Mouse (Mus musculus): ENCODE measurements around the gene Rnf180. TPM values are rescaled to one million over a fixed set of nuclear protein-coding genes. Genes with fewer than 3 reads are reported as not detected.
A peak's percentile ranks its signal among the peaks of the same experiment; 100 is the strongest.

Rnf180 gene
- polyA plus RNA-seq, 1 experiment: 2.7 TPM

DNA sequence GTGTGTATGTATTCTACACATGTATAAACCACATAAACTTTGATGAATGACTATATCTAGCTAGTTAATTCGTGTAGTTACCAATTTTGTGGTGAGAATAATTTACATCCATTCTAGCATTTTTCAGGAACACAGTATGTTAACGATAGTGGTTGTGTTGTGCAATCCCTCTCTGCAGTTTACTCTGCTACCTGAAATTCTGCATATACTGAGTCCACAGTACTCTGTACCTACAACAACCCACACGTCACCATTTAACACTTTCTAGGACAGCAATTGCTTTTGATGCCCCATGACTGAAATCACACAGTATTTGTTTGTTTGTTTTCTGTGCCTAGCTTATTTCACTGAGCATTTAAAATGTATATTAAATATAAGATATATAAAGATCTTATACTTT lies 83.9 kb downstream of the Rnf180 start:
- no peak overlapping the region for H3K4me3 ChIP-seq (replicated peaks)
- TF ChIP-seq FLI1 (IDR thresholded peaks at IDR 0.05; ENCODE audit: low read length) (no peak), GATA1 (IDR thresholded peaks at IDR 0.05; ENCODE audit: borderline replicate concordance, low read length) (no peak)

DNA sequence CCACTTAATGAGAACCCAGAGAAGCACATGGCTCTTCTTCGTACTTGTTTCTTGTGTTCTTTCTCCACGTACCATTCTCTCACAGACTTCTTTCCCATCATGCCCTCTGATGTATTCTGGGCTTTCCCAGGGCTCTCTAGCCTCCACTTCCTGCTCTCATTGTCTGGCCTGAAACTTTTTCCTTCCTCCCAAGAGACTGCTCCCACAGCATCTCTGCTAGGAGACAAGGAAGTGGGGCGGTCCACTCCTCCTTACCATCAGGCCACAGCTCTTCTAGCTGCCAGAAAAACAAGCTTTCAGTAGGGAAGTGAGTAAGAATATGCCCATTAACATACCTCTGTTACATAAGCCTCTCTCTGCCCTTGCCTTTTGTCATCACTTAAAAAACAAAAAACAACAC lies 90.8 kb downstream of the Rnf180 start:
- no peak for TF ChIP-seq FLI1 (IDR thresholded peaks at IDR 0.05; ENCODE audit: low read length)
- no peak for TF ChIP-seq GATA1 (IDR thresholded peaks at IDR 0.05; ENCODE audit: borderline replicate concordance, low read length)

More for the DNA sequence above, 83.9 kb downstream of the Rnf180 start:
- peaks cover 28% of the 10 kb centered on the region for H3K36me3 ChIP-seq (replicated peaks; ENCODE audit: low read length)
- peaks cover 19% of the 10 kb centered on the region for H3K4me1 ChIP-seq
- no peaks in the 10 kb centered on the region for H3K27me3 ChIP-seq (replicated peaks)
- no peaks in the 10 kb centered on the region for H3K9me3 ChIP-seq

DNA sequence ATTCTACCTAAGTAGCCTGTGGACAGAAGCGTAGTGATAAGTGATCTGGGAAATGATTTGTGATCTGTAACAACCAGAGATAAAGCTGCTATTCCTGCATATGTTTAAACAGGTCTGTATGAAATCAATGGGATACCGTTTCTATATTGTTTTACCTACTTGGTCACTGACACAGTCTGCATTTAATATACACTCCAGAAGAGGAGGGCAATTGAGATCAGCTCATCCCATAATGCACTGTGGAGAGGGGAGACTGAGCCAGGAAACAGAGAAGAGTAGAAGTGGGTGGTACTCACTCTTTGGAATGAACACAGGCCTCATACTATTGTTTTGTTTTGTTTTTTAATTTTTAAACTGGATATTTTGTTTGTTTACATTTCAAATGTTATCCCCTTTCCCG lies 96.0 kb downstream of the Rnf180 start:
- Histone ChIP-seq H3K36me3 (replicated peaks; ENCODE audit: low read length) (no peaks in the 10 kb centered on the region), H3K4me3 (replicated peaks) (no peak overlapping the region), H3K27me3 (replicated peaks) (no peaks in the 10 kb centered on the region), H3K4me1 (peaks cover 39% of the 10 kb centered on the region), H3K9me3 (no peaks in the 10 kb centered on the region)
- no peak for TF ChIP-seq FLI1 (IDR thresholded peaks at IDR 0.05; ENCODE audit: low read length)
- no peak for TF ChIP-seq GATA1 (IDR thresholded peaks at IDR 0.05; ENCODE audit: borderline replicate concordance, low read length)

More for the DNA sequence above, 90.8 kb downstream of the Rnf180 start:
- Histone ChIP-seq H3K36me3 (replicated peaks; ENCODE audit: low read length) (peaks cover 9% of the 10 kb centered on the region), H3K4me1 (peaks cover 27% of the 10 kb centered on the region), H3K27me3 (replicated peaks) (no peaks in the 10 kb centered on the region), H3K4me3 (replicated peaks) (no peak overlapping the region), H3K9me3 (no peaks in the 10 kb centered on the region)

DNA sequence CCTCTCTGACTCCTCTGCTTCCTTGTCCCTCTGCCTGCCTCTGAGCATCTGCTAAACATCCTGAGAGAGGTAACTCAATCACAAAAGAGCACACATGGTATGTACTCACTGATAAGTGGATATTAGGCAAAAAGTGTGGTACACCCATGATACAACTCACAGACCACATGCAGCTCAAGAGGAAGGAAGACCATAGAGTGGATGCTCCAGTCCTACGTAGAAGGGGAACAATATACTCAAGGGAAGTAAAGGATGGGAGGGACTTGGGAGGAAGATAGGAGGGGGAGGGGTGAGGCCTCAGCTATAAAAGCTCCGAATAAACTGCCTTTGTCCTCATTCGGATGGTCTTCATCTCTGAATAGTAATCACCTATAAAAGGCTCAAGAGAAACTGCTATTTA lies 96.6 kb downstream of the Rnf180 start:
- Histone ChIP-seq H3K9me3 (no peaks in the 10 kb centered on the region), H3K27me3 (replicated peaks) (no peaks in the 10 kb centered on the region)
- TF ChIP-seq FLI1 (IDR thresholded peaks at IDR 0.05; ENCODE audit: low read length) (no peak), GATA1 (IDR thresholded peaks at IDR 0.05; ENCODE audit: borderline replicate concordance, low read length) (no peak)

DNA sequence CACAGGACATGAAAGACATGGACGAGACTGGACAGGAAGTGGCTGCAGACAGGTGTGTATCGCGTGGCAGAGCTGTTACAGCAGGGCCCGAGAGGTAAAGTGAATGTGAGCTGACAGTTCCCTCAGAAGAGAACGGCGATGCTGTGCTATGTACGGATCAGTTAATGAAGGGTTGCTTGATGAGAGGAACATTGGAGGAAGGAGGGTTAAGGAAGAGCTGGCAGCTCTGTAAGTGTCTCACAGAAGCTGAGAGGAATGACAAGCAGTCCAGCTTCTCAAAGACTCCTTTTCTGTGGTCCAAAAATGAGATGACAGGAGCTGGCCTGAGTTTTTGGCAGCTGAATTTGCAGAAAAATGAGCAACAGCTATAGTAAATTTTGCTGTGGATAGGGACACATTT lies 101.0 kb downstream of the Rnf180 start:
- TF ChIP-seq FLI1 (IDR thresholded peaks at IDR 0.05; ENCODE audit: low read length) (no peak), GATA1 (IDR thresholded peaks at IDR 0.05; ENCODE audit: borderline replicate concordance, low read length) (no peak)

More for the DNA sequence above, 96.6 kb downstream of the Rnf180 start:
- Histone ChIP-seq H3K36me3 (replicated peaks; ENCODE audit: low read length) (peaks cover 2% of the 10 kb centered on the region), H3K4me1 (peaks cover 40% of the 10 kb centered on the region), H3K4me3 (replicated peaks) (no peak overlapping the region)

DNA sequence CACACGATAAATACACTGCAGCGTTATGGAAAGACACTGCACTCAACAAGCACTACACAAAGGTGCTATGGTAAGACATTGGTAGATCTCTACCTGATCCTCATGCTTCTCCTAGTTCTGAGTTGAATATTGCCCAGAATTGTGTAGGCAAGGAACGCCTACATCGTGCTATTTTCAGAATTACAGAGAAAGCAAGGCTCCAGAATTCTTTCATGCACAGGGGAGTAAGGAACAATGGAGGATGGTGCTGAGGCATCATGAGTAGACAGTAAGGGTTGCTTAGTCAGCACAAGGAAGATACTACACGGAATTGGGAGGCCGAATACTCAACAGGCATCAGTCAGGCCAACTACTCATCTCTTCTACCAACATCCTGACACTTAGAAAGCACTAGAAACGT lies 105.9 kb downstream of the Rnf180 start:
- H3K36me3 ChIP-seq (replicated peaks; ENCODE audit: low read length): peaks cover 7% of the 10 kb centered on the region
- H3K27me3 ChIP-seq (replicated peaks): no peaks in the 10 kb centered on the region
- no peaks in the 10 kb centered on the region for H3K9me3 ChIP-seq
- H3K4me3 ChIP-seq (replicated peaks): peak overlapping the region; percentile 74
- H3K4me1 ChIP-seq: peaks cover 47% of the 10 kb centered on the region
- TF ChIP-seq FLI1 (IDR thresholded peaks at IDR 0.05; ENCODE audit: low read length): no peak
- TF ChIP-seq GATA1 (IDR thresholded peaks at IDR 0.05; ENCODE audit: borderline replicate concordance, low read length): no peak

More for the DNA sequence above, 101.0 kb downstream of the Rnf180 start:
- Histone ChIP-seq H3K4me3 (replicated peaks) (peak overlapping the region; percentile 42), H3K4me1 (peaks cover 36% of the 10 kb centered on the region), H3K36me3 (replicated peaks; ENCODE audit: low read length) (peaks cover 2% of the 10 kb centered on the region), H3K27me3 (replicated peaks) (no peaks in the 10 kb centered on the region), H3K9me3 (no peaks in the 10 kb centered on the region)

DNA sequence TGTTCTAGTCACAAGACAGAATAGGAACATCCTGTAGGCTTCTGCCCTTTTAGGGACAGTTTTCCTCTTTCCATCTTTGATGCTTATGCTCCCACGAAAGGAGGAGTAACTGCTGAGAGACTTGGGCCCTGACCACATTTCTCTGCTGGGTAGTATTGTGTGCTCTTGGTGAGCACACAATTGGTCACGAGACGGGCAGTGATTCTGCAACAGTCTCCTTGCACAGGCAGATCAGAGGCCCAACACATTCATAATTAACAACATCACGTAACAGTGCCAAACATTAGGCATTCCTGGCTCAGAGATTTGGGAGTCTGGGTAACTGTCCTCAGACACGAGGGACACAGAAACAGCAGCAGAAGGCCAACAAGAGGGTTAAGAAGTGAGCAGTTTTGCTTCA lies 113.8 kb downstream of the Rnf180 start:
- Histone ChIP-seq H3K36me3 (replicated peaks; ENCODE audit: low read length) (peaks cover 30% of the 10 kb centered on the region), H3K9me3 (no peaks in the 10 kb centered on the region), H3K4me1 (peaks cover 13% of the 10 kb centered on the region), H3K4me3 (replicated peaks) (no peak overlapping the region), H3K27me3 (replicated peaks) (no peaks in the 10 kb centered on the region)
- TF ChIP-seq FLI1 (IDR thresholded peaks at IDR 0.05; ENCODE audit: low read length): no peak
- TF ChIP-seq GATA1 (IDR thresholded peaks at IDR 0.05; ENCODE audit: borderline replicate concordance, low read length): no peak

DNA sequence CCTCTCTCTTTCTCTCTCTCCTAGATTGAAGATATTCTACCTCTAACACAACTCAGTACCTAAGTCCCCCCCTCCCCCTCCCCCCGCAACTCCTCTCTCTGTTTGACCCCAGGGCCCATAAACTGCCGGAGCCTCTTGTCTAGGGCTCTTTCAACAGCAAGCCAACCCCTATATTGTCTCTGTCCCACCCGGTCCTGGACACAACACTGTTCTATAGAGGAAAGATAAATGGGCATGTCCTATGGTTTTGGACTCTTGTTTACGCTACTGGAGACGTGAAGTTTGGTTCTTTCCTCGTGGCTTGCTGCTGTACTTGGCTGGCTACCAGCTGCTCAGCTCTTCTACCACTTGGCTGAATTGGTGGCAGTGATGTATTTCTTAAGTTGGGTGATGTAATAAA lies 129.2 kb downstream of the Rnf180 start:
- no peaks in the 10 kb centered on the region for H3K27me3 ChIP-seq (replicated peaks)
- no peak overlapping the region for H3K4me3 ChIP-seq (replicated peaks)
- peaks cover 55% of the 10 kb centered on the region for H3K36me3 ChIP-seq (replicated peaks; ENCODE audit: low read length)
- TF ChIP-seq GATA1 (IDR thresholded peaks at IDR 0.05; ENCODE audit: borderline replicate concordance, low read length) (no peak), FLI1 (IDR thresholded peaks at IDR 0.05; ENCODE audit: low read length) (no peak)
- no peaks in the 10 kb centered on the region for H3K9me3 ChIP-seq
- H3K4me1 ChIP-seq: peaks cover 16% of the 10 kb centered on the region

DNA sequence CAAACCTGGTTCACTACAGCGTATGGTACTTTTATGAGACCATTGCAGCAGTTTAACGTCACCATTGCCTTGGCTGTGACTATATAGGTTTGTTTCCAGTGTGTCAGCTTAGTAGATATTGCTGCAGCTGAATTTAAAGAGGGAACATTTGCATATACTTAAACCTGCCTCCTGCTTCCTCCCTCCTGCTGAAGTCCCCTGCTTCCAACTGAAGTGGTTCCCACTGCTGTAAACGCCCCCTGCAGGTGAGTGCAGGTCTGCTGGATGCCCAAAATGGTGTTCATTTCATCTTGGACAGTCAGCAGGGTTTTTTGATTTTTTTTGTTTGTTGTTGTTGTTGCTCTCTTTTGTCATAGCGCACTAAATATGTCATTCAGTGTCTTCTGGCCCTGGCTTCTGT lies 140.7 kb downstream of the Rnf180 start:
- peaks cover 60% of the 10 kb centered on the region for H3K4me1 ChIP-seq
- TF ChIP-seq GATA1 (IDR thresholded peaks at IDR 0.05; ENCODE audit: borderline replicate concordance, low read length): no peak
- no peak for TF ChIP-seq FLI1 (IDR thresholded peaks at IDR 0.05; ENCODE audit: low read length)
- no peaks in the 10 kb centered on the region for H3K9me3 ChIP-seq
- H3K36me3 ChIP-seq (replicated peaks; ENCODE audit: low read length): peaks cover 61% of the 10 kb centered on the region
- H3K4me3 ChIP-seq (replicated peaks): no peak overlapping the region
- no peaks in the 10 kb centered on the region for H3K27me3 ChIP-seq (replicated peaks)

DNA sequence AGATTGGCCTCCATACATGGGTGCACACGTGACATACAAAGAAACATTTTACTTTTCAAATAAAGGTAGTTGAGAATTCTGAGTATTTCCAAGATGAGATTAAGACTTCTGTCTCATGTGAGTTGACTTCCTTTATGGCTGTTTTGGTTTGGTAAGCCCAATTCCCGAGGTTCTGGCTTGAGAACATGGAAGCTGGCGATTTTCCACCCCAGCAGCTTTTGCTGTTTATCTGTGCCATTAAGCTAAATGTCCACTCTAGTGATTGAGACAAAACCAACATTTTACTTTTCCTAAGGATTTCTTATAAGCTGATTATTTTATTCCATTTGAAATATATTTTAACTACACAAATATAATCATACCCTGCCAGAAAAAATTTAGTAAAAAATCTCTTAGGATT lies 144.6 kb downstream of the Rnf180 start:
- TF ChIP-seq GATA1 (IDR thresholded peaks at IDR 0.05; ENCODE audit: borderline replicate concordance, low read length) (no peak), FLI1 (IDR thresholded peaks at IDR 0.05; ENCODE audit: low read length) (no peak)
- Histone ChIP-seq H3K4me1 (peaks cover 63% of the 10 kb centered on the region), H3K36me3 (replicated peaks; ENCODE audit: low read length) (peaks cover 43% of the 10 kb centered on the region), H3K9me3 (no peaks in the 10 kb centered on the region), H3K27me3 (replicated peaks) (no peaks in the 10 kb centered on the region), H3K4me3 (replicated peaks) (no peak overlapping the region)
